Mouse (Mus musculus): Measurements from ENCODE around the gene Cnn1. TPM values are rescaled to one million over a fixed set of nuclear protein-coding genes. Genes with fewer than 3 reads are reported as not detected.

The Cnn1 gene
- polyA plus RNA-seq, 1 experiment from 2014 or later: 432 TPM

- H3K4me3 ChIP-seq (ENCODE audit: low read depth, low read length): no peak overlapping the region
Measured at GRCm38 (mm10) chr9:22117754-22118456, 18.9 kb downstream of the Cnn1 start.

GRCm38 (mm10) chr9:22119543-22119942 is 20.5 kb downstream of the Cnn1 start:
- H3K9ac ChIP-seq (ENCODE audit: low read depth, low read length): no peak overlapping the region
- H3K4me1 ChIP-seq (replicated peaks; ENCODE audit: control insufficient read depth, insufficient read depth, low read length): 0 out of 2 replicates have a peak, but pooled peaks cover 4% of the 10 kb centered on the region
- H3K27ac ChIP-seq (ENCODE audit: low read depth, low read length): no peak overlapping the region
- no peak overlapping the region for H3K4me3 ChIP-seq (ENCODE audit: low read depth, low read length)
- ATAC-seq: no peak
- H3K36me3 ChIP-seq (ENCODE audit: control insufficient read depth, insufficient read depth): no peaks in the 10 kb centered on the region
- H3K4me2 ChIP-seq (replicated peaks; ENCODE audit: low read depth): no peak overlapping the region
- no peaks in the 10 kb centered on the region for H3K9me3 ChIP-seq (ENCODE audit: control insufficient read depth)
- H3K27me3 ChIP-seq (replicated peaks; ENCODE audit: control insufficient read depth, insufficient read depth, low read length): no peaks in the 10 kb centered on the region
- no peak for TF ChIP-seq CTCF (IDR thresholded peaks at IDR 0.05; ENCODE audit: low read depth)
- WGBS: 92% methylated on average over 4 of the region's 4 CpGs

More at GRCm38 (mm10) chr9:22117754-22118456, 18.9 kb downstream of the Cnn1 start:
- peak; percentile 86 for TF ChIP-seq CTCF (IDR thresholded peaks at IDR 0.05; ENCODE audit: low read depth)
- Histone ChIP-seq H3K9me3 (ENCODE audit: control insufficient read depth) (no peaks in the 10 kb centered on the region), H3K9ac (ENCODE audit: low read depth, low read length) (no peak overlapping the region), H3K27ac (ENCODE audit: low read depth, low read length) (no peak overlapping the region), H3K4me2 (replicated peaks; ENCODE audit: low read depth) (peak overlapping the region; percentile 87), H3K36me3 (ENCODE audit: control insufficient read depth, insufficient read depth) (peaks cover 9% of the 10 kb centered on the region; the same call in 1 of the 2 replicates), H3K27me3 (replicated peaks; ENCODE audit: control insufficient read depth, insufficient read depth, low read length) (no peaks in the 10 kb centered on the region), H3K4me1 (replicated peaks; ENCODE audit: control insufficient read depth, insufficient read depth, low read length) (0 out of 2 replicates have a peak, but pooled peaks cover 4% of the 10 kb centered on the region)
- WGBS: 41% methylated on average over 10 of the region's 10 CpGs
- ATAC-seq: no peak

- Histone ChIP-seq H3K4me1 (replicated peaks; ENCODE audit: control insufficient read depth, insufficient read depth, low read length) (no peaks in the 10 kb centered on the region), H3K9ac (ENCODE audit: low read depth, low read length) (no peak overlapping the region), H3K4me2 (replicated peaks; ENCODE audit: low read depth) (no peak overlapping the region), H3K27ac (ENCODE audit: low read depth, low read length) (no peak overlapping the region), H3K27me3 (replicated peaks; ENCODE audit: control insufficient read depth, insufficient read depth, low read length) (no peaks in the 10 kb centered on the region), H3K36me3 (ENCODE audit: control insufficient read depth, insufficient read depth) (no peaks in the 10 kb centered on the region), H3K9me3 (ENCODE audit: control insufficient read depth) (no peaks in the 10 kb centered on the region), H3K4me3 (ENCODE audit: low read depth, low read length) (no peak overlapping the region)
- TF ChIP-seq CTCF (IDR thresholded peaks at IDR 0.05; ENCODE audit: low read depth): no peak
- ATAC-seq: no peak
Measured at GRCm38 (mm10) chr9:22121545-22121944, 22.5 kb downstream of the Cnn1 start.

GRCm38 (mm10) chr9:22122005-22122404 is 23.0 kb downstream of the Cnn1 start:
- Histone ChIP-seq H3K4me1 (replicated peaks; ENCODE audit: control insufficient read depth, insufficient read depth, low read length) (no peaks in the 10 kb centered on the region), H3K4me3 (ENCODE audit: low read depth, low read length) (no peak overlapping the region), H3K27ac (ENCODE audit: low read depth, low read length) (no peak overlapping the region), H3K9me3 (ENCODE audit: control insufficient read depth) (no peaks in the 10 kb centered on the region), H3K4me2 (replicated peaks; ENCODE audit: low read depth) (no peak overlapping the region), H3K36me3 (ENCODE audit: control insufficient read depth, insufficient read depth) (no peaks in the 10 kb centered on the region), H3K27me3 (replicated peaks; ENCODE audit: control insufficient read depth, insufficient read depth, low read length) (no peaks in the 10 kb centered on the region), H3K9ac (ENCODE audit: low read depth, low read length) (no peak overlapping the region)
- ATAC-seq: no peak
- 72% methylated on average over 3 of the region's 3 CpGs for WGBS
- no peak for TF ChIP-seq CTCF (IDR thresholded peaks at IDR 0.05; ENCODE audit: low read depth)

GRCm38 (mm10) chr9:22123069-22123609 is 24.1 kb downstream of the Cnn1 start:
- no peak for TF ChIP-seq CTCF (IDR thresholded peaks at IDR 0.05; ENCODE audit: low read depth)
- Histone ChIP-seq H3K27me3 (replicated peaks; ENCODE audit: control insufficient read depth, insufficient read depth, low read length) (no peaks in the 10 kb centered on the region), H3K36me3 (ENCODE audit: control insufficient read depth, insufficient read depth) (no peaks in the 10 kb centered on the region; the same call in 1 of the 2 replicates), H3K4me3 (ENCODE audit: low read depth, low read length) (no peak overlapping the region), H3K4me1 (replicated peaks; ENCODE audit: control insufficient read depth, insufficient read depth, low read length) (no peaks in the 10 kb centered on the region), H3K4me2 (replicated peaks; ENCODE audit: low read depth) (no peak overlapping the region), H3K27ac (ENCODE audit: low read depth, low read length) (no peak overlapping the region), H3K9ac (ENCODE audit: low read depth, low read length) (no peak overlapping the region), H3K9me3 (ENCODE audit: control insufficient read depth) (no peaks in the 10 kb centered on the region)
- 82% methylated on average over 7 of the region's 7 CpGs for WGBS
- ATAC-seq: no peak

- H3K27ac ChIP-seq (ENCODE audit: low read depth, low read length): no peak overlapping the region
- ATAC-seq: no peak
- no peak overlapping the region for H3K9ac ChIP-seq (ENCODE audit: low read depth, low read length)
- no peaks in the 10 kb centered on the region; the same call in 1 of the 2 replicates for H3K36me3 ChIP-seq (ENCODE audit: control insufficient read depth, insufficient read depth)
- H3K4me1 ChIP-seq (replicated peaks; ENCODE audit: control insufficient read depth, insufficient read depth, low read length): no peaks in the 10 kb centered on the region
- no peak for TF ChIP-seq CTCF (IDR thresholded peaks at IDR 0.05; ENCODE audit: low read depth)
- no peaks in the 10 kb centered on the region for H3K27me3 ChIP-seq (replicated peaks; ENCODE audit: control insufficient read depth, insufficient read depth, low read length)
- no peak overlapping the region for H3K4me3 ChIP-seq (ENCODE audit: low read depth, low read length)
- WGBS: 91% methylated on average over 3 of the region's 3 CpGs
- no peaks in the 10 kb centered on the region for H3K9me3 ChIP-seq (ENCODE audit: control insufficient read depth)
- H3K4me2 ChIP-seq (replicated peaks; ENCODE audit: low read depth): no peak overlapping the region
Measured at GRCm38 (mm10) chr9:22124169-22124568, 25.2 kb downstream of the Cnn1 start.
